ENCODE assay signal across 14 mouse cellular contexts in the genomic region with DNA sequence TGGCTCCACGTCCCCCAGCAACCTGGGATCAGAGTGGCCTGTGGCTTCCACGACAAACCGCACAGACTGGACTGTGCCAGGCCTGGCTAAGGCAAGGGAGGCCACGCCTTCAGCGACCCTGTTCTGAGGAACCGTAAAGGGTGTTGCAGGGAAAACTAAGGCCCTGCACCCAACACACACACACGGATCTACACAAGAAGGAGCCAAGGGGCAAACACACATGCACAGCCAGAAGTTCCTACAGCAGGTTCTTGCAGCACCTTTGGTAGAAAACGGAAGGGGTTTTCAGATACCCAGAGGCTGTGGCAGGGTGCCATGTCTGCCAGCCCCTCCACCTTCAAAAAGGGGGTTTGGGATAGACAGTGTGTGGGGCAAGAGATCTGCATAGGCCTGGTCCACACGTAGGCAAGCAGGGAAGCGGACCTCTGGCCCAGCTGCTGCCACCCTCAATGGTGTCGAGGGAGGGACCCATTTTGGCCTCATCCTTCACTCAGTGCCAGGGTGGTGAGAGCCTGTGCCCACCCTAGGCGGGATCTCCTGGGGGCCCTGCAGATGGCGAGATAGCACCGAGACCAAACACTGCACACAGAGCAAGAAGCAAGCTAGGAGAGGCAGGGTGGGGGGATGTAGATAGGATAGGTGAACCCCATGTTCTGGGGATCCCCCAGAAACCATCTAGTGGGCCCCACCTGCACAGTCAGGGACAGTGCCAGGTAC. TPM values are rescaled to one million over a fixed set of nuclear protein-coding genes. Genes with fewer than 3 reads are reported as not detected.
DNase-seq lines count a peak whose midpoint lies in the region; ATAC-seq and TF ChIP-seq lines count a peak whose summit lies in the region.
"Had no signal": no experiment of that assay in that cellular context is flagged by ENCODE, and none has a peak within 500 bp of the region (broad histone marks: within the 10 kb centered on the region; RNA-seq: fewer than 3 reads in every experiment).

No protein-coding gene starts in this region.

- H3K9me3 ChIP-seq in midbrain, embryonic 10.5 days (replicated peaks): no peaks in the 10 kb centered on the region
- H3K9me3 ChIP-seq in midbrain, embryonic 11.5 days (ENCODE audit: control insufficient read depth, low read length): no peaks in the 10 kb centered on the region
- no peaks in the 10 kb centered on the region for H3K9me3 ChIP-seq in hindbrain, embryonic 14.5 days (ENCODE audit: control insufficient read depth, low read length)
- H3K9me3 ChIP-seq: G1E; lung, embryonic 15.5 days had no signal

- no peak for TF ChIP-seq CTCF in olfactory bulb, adult 2 months (IDR thresholded peaks at IDR 0.05; ENCODE audit: insufficient read depth, low read depth, low read length)

- H3K27me3 ChIP-seq in midbrain, embryonic 10.5 days (ENCODE audit: low read depth, poor library complexity, severe bottlenecking): no peaks in the 10 kb centered on the region
- no peaks in the 10 kb centered on the region for H3K27me3 ChIP-seq in midbrain, embryonic 11.5 days (ENCODE audit: control insufficient read depth, insufficient read depth, low read length)
- H3K27me3 ChIP-seq in hindbrain, embryonic 14.5 days (ENCODE audit: control insufficient read depth, insufficient read depth, low read length): no peaks in the 10 kb centered on the region
- H3K27me3 ChIP-seq: lung, embryonic 15.5 days had no signal

- ATAC-seq in cerebellum, adult (ENCODE audit: insufficient number of reproducible peaks, low FRiP score, low TSS enrichment): no peak
- ATAC-seq in midbrain, embryonic 11.5 days (ENCODE audit: low FRiP score): no peak
- ATAC-seq in hindbrain, embryonic 14.5 days (ENCODE audit: low FRiP score): 0 out of 2 replicates have a peak, but pooled peaks have one; percentile 5

- H3K4me1 ChIP-seq in midbrain, embryonic 10.5 days: peaks cover 81% of the 10 kb centered on the region
- peaks cover 19% of the 10 kb centered on the region for H3K4me1 ChIP-seq in midbrain, embryonic 11.5 days (ENCODE audit: control insufficient read depth, insufficient read depth, low read length)
- peaks cover 69% of the 10 kb centered on the region for H3K4me1 ChIP-seq in hindbrain, embryonic 14.5 days (replicated peaks; ENCODE audit: control insufficient read depth, insufficient read depth, low read length)
- peaks cover 73% of the 10 kb centered on the region for H3K4me1 ChIP-seq in olfactory bulb, adult 2 months (ENCODE audit: control insufficient read depth, insufficient read depth, low read length)

- peak; percentile 46 for DNase-seq in cerebellum, adult 8-10 months
- no peak for DNase-seq in midbrain, embryonic 10.5 days (ENCODE audit: low spot score)
- DNase-seq in midbrain, embryonic 11.5 days (ENCODE audit: low spot score, missing footprints): no peak
- no peak for DNase-seq in hindbrain, embryonic 14.5 days (ENCODE audit: low spot score)
- DNase-seq in adrenal gland, postnatal 14 days: no peak
- no peak for DNase-seq in spleen, adult 18-20 months
- DNase-seq: liver had no signal

- H3K9ac ChIP-seq in midbrain, embryonic 11.5 days (ENCODE audit: low read length): no peak overlapping the region
- peak overlapping the region; percentile 34; the same call in 1 of the 2 replicates for H3K9ac ChIP-seq in hindbrain, embryonic 14.5 days
- H3K9ac ChIP-seq: lung, embryonic 15.5 days had no signal

- H3K4me3 ChIP-seq in midbrain, embryonic 10.5 days: no peak overlapping the region
- H3K4me3 ChIP-seq in midbrain, embryonic 11.5 days (ENCODE audit: low read depth, low read length): no peak overlapping the region
- H3K4me3 ChIP-seq in hindbrain, embryonic 14.5 days (replicated peaks; ENCODE audit: low read length): no peak overlapping the region
- H3K4me3 ChIP-seq in olfactory bulb, adult 2 months (ENCODE audit: insufficient read depth, low read depth, low read length): peak overlapping the region; percentile 10; the same call in 1 of the 2 replicates
- H3K4me3 ChIP-seq: lung, embryonic 15.5 days had no signal

- 90% methylated on average over 14 of the region's 14 CpGs for WGBS in midbrain, embryonic 10.5 days
- WGBS in midbrain, embryonic 11.5 days: 89% methylated on average over 14 of the region's 14 CpGs
- WGBS in hindbrain, embryonic 14.5 days: 93% methylated on average over 14 of the region's 14 CpGs
- WGBS in olfactory bulb, adult 2 months: 48% methylated on average over 14 of the region's 14 CpGs

- no peak overlapping the region for H3K4me2 ChIP-seq in midbrain, embryonic 11.5 days
- no peak overlapping the region for H3K4me2 ChIP-seq in hindbrain, embryonic 14.5 days (replicated peaks)
- H3K4me2 ChIP-seq: lung, embryonic 15.5 days had no signal

- H3K27ac ChIP-seq in midbrain, embryonic 10.5 days (replicated peaks): peak overlapping the region; percentile 42; the same call in 1 of the 2 replicates
- no peak overlapping the region for H3K27ac ChIP-seq in midbrain, embryonic 11.5 days (ENCODE audit: low read depth, low read length)
- no peak overlapping the region for H3K27ac ChIP-seq in hindbrain, embryonic 14.5 days
- no peak overlapping the region; the same call in none of the 2 replicates for H3K27ac ChIP-seq in olfactory bulb, adult 2 months (ENCODE audit: insufficient read depth, low read depth, low read length)
- H3K27ac ChIP-seq: kidney, postnatal 0 days; lung, embryonic 15.5 days had no signal

- no peak for TF ChIP-seq POLR2A in olfactory bulb, adult 2 months (IDR thresholded peaks at IDR 0.05; ENCODE audit: insufficient read depth, low read depth, low read length)

- H3K36me3 ChIP-seq in midbrain, embryonic 10.5 days: peaks cover 82% of the 10 kb centered on the region
- H3K36me3 ChIP-seq in midbrain, embryonic 11.5 days (ENCODE audit: control insufficient read depth, insufficient read depth, low read length): peaks cover 10% of the 10 kb centered on the region
- peaks cover 55% of the 10 kb centered on the region for H3K36me3 ChIP-seq in hindbrain, embryonic 14.5 days (replicated peaks; ENCODE audit: control insufficient read depth, insufficient read depth)

RNA-seq across cellular contexts. Expression of a gene that starts 6.8 kb away (rescaled TPM):
- 0.16 TPM in 1 of 2 replicates, not detected in the other for polyA plus RNA-seq in midbrain, embryonic 10.5 days (2016; fragmentation: Nextera tagmentation; extraction: Ambion mirVana)
- 0.86 TPM in 1 of 2 replicates, not detected in the other for polyA plus RNA-seq in midbrain, embryonic 11.5 days (2014; fragmentation: Nextera tagmentation; extraction: Ambion mirVana)
- 1.4 and 5.5 TPM in 2 replicates for polyA plus RNA-seq in hindbrain, embryonic 14.5 days (2014; fragmentation: Nextera tagmentation; extraction: Ambion mirVana)
- polyA plus RNA-seq in olfactory bulb, adult 2 months (2012; ENCODE audit: insufficient read depth, insufficient read length, low replicate concordance, missing spikeins): not detected in 2 replicates
- total RNA-seq in adrenal gland, postnatal 14 days (2021): 0.71 and 0.96 TPM in 2 replicates
- total RNA-seq: G1E had no signal
- polyA plus RNA-seq: embryonic facial prominence, embryonic 14.5 days; G1E; testis, adult 2 months had no signal

RNA-seq across cellular contexts. Expression of a gene that starts 7.3 kb away (rescaled TPM):
- polyA plus RNA-seq in midbrain, embryonic 10.5 days (2016; fragmentation: Nextera tagmentation; extraction: Ambion mirVana): 24.0 and 30.4 TPM in 2 replicates
- polyA plus RNA-seq in midbrain, embryonic 11.5 days (2014; fragmentation: Nextera tagmentation; extraction: Ambion mirVana): 17.1 and 18.8 TPM in 2 replicates
- 36.9 and 39.8 TPM in 2 replicates for polyA plus RNA-seq in hindbrain, embryonic 14.5 days (2014; fragmentation: Nextera tagmentation; extraction: Ambion mirVana)
- not detected in 2 replicates for polyA plus RNA-seq in olfactory bulb, adult 2 months (2012; ENCODE audit: insufficient read depth, insufficient read length, low replicate concordance, missing spikeins)
- 60.1 and 64.8 TPM in 2 replicates for total RNA-seq in adrenal gland, postnatal 14 days (2021)

RNA-seq across cellular contexts. Expression of a gene that starts 22.7 kb away (rescaled TPM):
- 2.2 and 3.4 TPM in 2 replicates for polyA plus RNA-seq in midbrain, embryonic 10.5 days (2016; fragmentation: Nextera tagmentation; extraction: Ambion mirVana)
- polyA plus RNA-seq in midbrain, embryonic 11.5 days (2014; fragmentation: Nextera tagmentation; extraction: Ambion mirVana): 1.3 and 2.1 TPM in 2 replicates
- polyA plus RNA-seq in hindbrain, embryonic 14.5 days (2014; fragmentation: Nextera tagmentation; extraction: Ambion mirVana): 20.9 and 24.8 TPM in 2 replicates
- 326 TPM in 1 of 2 replicates, not detected in the other for polyA plus RNA-seq in olfactory bulb, adult 2 months (2012; ENCODE audit: insufficient read depth, insufficient read length, low replicate concordance, missing spikeins)
- 7.0 and 8.4 TPM in 2 replicates for total RNA-seq in adrenal gland, postnatal 14 days (2021)

RNA-seq across cellular contexts. Expression of a gene that starts 49.6 kb away (rescaled TPM):
- polyA plus RNA-seq in midbrain, embryonic 10.5 days (2016; fragmentation: Nextera tagmentation; extraction: Ambion mirVana): 63.9 and 81.5 TPM in 2 replicates
- 62.9 and 72.1 TPM in 2 replicates for polyA plus RNA-seq in midbrain, embryonic 11.5 days (2014; fragmentation: Nextera tagmentation; extraction: Ambion mirVana)
- polyA plus RNA-seq in hindbrain, embryonic 14.5 days (2014; fragmentation: Nextera tagmentation; extraction: Ambion mirVana): 64.6 and 67.8 TPM in 2 replicates
- not detected in 2 replicates for polyA plus RNA-seq in olfactory bulb, adult 2 months (2012; ENCODE audit: insufficient read depth, insufficient read length, low replicate concordance, missing spikeins)
- 16.6 and 20.1 TPM in 2 replicates for total RNA-seq in adrenal gland, postnatal 14 days (2021)
